Mouse (Mus musculus) neural tube, embryonic 13.5 days (tissue): ENCODE results near the gene Umodl1. TPM values are rescaled to one million over a fixed set of nuclear protein-coding genes. Genes with fewer than 3 reads are reported as not detected.

Experiments used
- ATAC-seq: fragments of 200-750 bp; cut with Nextera tagmentation; 2 replicates; pipeline ENCODE4 v1.8.0; 2017; ENCODE audit warnings: low read depth, mild to moderate bottlenecking, moderate TSS enrichment, moderate library complexity
- H3K27ac ChIP-seq: fragments of 300-500 bp; sonication (generic); replicated peaks from 2 replicates; pipeline ENCODE4 v1.5.1; 2015; ENCODE audit warnings: moderate library complexity, mild to moderate bottlenecking, inconsistent platforms
- H3K27me3 ChIP-seq: fragments of 300-500 bp; sonication (generic); 2 replicates; pipeline ENCODE4 v1.6.1; 2015; ENCODE audit warnings: mild to moderate bottlenecking, inconsistent platforms
- H3K36me3 ChIP-seq: fragments of 300-500 bp; sonication (generic); 2 replicates; pipeline ENCODE4 v1.6.1; 2015; ENCODE audit warnings: mild to moderate bottlenecking, inconsistent platforms
- H3K4me1 ChIP-seq: fragments of 300-500 bp; sonication (generic); replicated peaks from 2 replicates; pipeline ENCODE4 v1.6.1; 2015; ENCODE audit warnings: inconsistent platforms
- H3K4me2 ChIP-seq: fragments of 300-500 bp; sonication (generic); 2 replicates; pipeline ENCODE4 v1.6.1; 2015; ENCODE audit warnings: inconsistent platforms, mild to moderate bottlenecking, moderate library complexity
- H3K4me3 ChIP-seq: fragments of 300-500 bp; sonication (generic); 2 replicates; pipeline ENCODE4 v1.5.1; 2015; ENCODE audit warnings: mild to moderate bottlenecking, inconsistent platforms
- H3K9ac ChIP-seq: fragments of 300-500 bp; sonication (generic); 2 replicates; pipeline ENCODE4 v1.6.1; 2015; ENCODE audit warnings: moderate library complexity, mild to moderate bottlenecking, inconsistent platforms
- H3K9me3 ChIP-seq: fragments of 300-500 bp; sonication (generic); 2 replicates; pipeline ENCODE4 v1.6.1; 2016; ENCODE audit warnings: inconsistent platforms
- WGBS: fragments of 180-500 bp; shearing (Covaris S2); methylation state at CpG from one replicate; pipeline ENCODE4 v1.1.7; 2015; 5-methylcytosine and 5-hydroxymethylcytosine counted together
- microRNA-seq: library from miRNA; unstranded; fragments of <30 nt; microRNA quantifications from one replicate; pipeline ENCODE4, GENCODE M21; 2016
- polyA plus RNA-seq: library from polyadenylated mRNA; unstranded; fragments of >200 nt; fragmentation: Nextera tagmentation; extraction: Ambion mirVana; gene quantifications from 2 replicates; pipeline ENCODE4 v1.2.1, GENCODE M21; 2015

Gene Umodl1
- polyA plus RNA-seq, 1 experiment from 2014 or later: not detected

DNA sequence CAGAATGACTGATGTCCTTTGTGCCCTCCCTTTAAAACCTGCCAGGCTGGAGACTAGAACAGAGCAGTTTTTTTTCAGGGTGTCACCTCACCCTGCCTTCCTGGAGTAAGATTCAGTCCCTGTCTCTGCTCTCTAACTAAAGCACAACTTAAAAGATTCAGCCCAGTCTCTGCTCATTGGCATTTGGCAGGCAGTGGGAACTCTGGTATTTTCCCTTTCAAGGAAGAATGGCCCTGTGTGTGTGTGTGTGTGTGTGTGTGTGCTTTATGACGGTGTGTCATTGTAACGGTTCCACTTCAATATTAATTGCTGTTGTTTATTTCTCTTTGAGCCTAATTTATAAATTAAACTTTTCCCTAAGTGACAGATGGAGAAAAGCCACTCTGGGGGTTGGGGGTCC lies 88.3 kb downstream of the Umodl1 start:
- ATAC-seq: no peak
- WGBS: 44% methylated on average over 2 of the region's 2 CpGs

DNA sequence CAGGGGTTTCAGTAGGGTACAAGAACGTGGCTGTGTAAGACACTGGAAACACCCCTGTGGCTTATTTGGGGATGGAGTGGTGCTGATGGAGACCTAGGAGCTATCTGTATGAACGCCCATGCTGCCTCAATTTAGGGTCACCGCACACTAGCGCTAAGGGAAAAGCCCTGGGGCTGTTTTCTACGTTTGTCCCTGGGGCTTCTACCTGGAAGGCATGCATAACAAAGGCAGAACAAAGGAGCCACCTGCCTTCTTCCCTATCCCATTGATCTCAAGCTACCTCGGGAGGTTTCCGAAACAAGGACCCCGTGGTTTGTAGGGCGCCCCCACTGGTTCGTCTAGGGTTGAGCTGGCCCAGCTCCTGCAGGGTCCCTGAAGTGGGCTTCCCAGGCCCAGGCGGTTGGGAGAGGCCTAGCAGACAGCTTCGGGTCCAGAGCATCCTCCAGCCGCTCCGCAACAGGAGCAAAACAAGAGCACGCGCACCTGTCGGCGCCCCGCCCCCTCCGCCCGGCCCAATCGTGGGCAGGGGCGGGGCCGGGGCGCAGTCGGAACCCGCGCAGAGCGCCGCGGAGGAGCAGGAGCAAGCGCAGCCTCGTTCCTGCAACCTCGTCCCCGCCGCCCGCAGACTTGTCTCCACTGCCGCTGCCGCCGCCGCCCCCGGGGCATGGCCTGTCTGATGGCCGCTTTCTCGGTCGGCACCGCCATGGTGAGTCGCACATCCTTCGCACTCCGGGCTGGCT lies 102.9 kb downstream of the Umodl1 start, which contains the start of gene Abcg1:
Abcg1 (plus strand) TSS at position 525 of the 740 bp plus-strand sequence.
- Histone ChIP-seq H3K27ac (peak within 1 kb of the TSS; percentile 82), H3K4me3 (peak within 1 kb of the TSS; percentile 69), H3K27me3 (peaks cover 23% of the 10 kb centered on the region), H3K36me3 (no peaks in the 10 kb centered on the region), H3K9me3 (peaks cover 12% of the 10 kb centered on the region; the same call in 1 of the 2 replicates), H3K9ac (peak within 1 kb of the TSS; percentile 84), H3K4me2 (peak within 1 kb of the TSS; percentile 93), H3K4me1 (peaks cover 41% of the 10 kb centered on the region)
- peak; percentile 90 for ATAC-seq
- WGBS: 2% methylated on average over 47 of the region's 49 CpGs

More for the DNA sequence above, 88.3 kb downstream of the Umodl1 start:
- H3K27me3 ChIP-seq: no peaks in the 10 kb centered on the region
- no peak overlapping the region for H3K9ac ChIP-seq
- H3K4me2 ChIP-seq: no peak overlapping the region
- no peaks in the 10 kb centered on the region for H3K9me3 ChIP-seq
- H3K4me3 ChIP-seq: no peak overlapping the region
- H3K36me3 ChIP-seq: no peaks in the 10 kb centered on the region
- H3K27ac ChIP-seq: no peak overlapping the region
- H3K4me1 ChIP-seq: no peaks in the 10 kb centered on the region

DNA sequence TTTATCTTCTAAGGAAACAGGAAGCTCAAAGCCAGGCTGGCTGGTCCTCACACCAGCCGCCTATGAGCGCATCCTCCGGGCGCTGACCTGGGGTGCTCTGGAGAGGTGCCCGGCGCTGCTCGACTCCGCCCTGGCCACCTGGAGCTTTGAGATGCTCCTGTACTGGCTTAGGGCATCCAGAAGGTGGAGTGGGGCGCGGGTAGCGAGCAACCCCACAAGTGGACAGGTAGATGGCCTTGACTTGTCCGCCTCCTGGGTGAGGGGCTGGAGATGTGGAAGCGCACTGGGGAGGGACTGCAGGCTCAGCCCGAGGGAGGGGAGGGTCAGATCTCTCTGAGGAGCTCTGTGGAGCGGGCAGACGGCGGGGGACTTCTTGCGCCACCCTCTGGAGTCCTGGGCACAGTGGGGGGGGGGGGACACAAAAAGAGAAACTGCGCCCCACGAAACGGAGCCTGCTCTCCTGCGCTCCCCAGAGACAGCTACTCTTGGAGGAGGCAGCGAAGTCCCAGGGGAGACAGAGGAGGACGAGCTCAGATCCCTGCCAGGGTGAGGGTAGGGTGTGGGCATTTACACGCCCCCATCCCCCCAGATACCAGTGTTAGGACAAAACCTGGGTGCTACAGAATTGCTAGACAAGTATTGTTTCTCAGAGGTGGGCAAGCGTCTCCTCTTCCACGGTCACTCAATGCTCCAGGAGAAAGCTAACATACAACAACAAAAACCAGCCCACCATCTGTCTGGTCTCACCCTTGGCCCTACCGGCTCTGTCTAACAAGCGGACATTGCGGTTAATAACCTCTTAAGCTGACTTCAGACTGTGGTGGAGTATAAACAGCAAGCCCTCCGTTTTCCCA lies 103.7 kb downstream of the Umodl1 start:
- Histone ChIP-seq H3K4me2 (peak overlapping the region; percentile 93), H3K4me1 (peaks cover 41% of the 10 kb centered on the region), H3K36me3 (no peaks in the 10 kb centered on the region), H3K27me3 (peaks cover 23% of the 10 kb centered on the region), H3K27ac (peak overlapping the region; percentile 82), H3K9ac (peak overlapping the region; percentile 84), H3K4me3 (peak overlapping the region; percentile 69), H3K9me3 (peaks cover 8% of the 10 kb centered on the region; the same call in 1 of the 2 replicates)
- peak; percentile 45; the same call in 1 of the 2 replicates for ATAC-seq
- 1% methylated on average over 31 of the region's 31 CpGs for WGBS

DNA sequence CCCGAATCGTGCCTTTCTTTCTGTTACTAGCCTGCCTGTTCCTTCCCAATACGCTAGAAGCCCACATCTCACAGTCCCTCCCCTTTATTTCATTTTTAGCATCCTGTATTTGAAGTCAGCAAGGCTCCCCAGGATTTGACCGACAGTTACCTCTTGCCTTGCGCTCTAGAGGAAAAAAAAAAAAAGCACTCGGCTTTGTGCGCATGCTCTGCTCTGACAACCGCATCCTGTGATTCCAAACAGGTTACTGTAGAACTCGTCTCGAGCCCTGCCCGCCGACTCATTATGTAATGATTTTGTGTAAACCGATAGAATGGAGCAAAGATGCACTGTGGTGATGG lies 104.3 kb downstream of the Umodl1 start:
- H3K9me3 ChIP-seq: peaks cover 2% of the 10 kb centered on the region; the same call in 1 of the 2 replicates
- peak overlapping the region; percentile 93 for H3K4me2 ChIP-seq
- H3K4me3 ChIP-seq: peak overlapping the region; percentile 69
- WGBS: 2% methylated on average over 13 of the region's 13 CpGs
- peak overlapping the region; percentile 82 for H3K27ac ChIP-seq
- H3K36me3 ChIP-seq: no peaks in the 10 kb centered on the region
- peaks cover 23% of the 10 kb centered on the region for H3K27me3 ChIP-seq
- peak; percentile 21; the same call in 1 of the 2 replicates for ATAC-seq
- peak overlapping the region; percentile 84 for H3K9ac ChIP-seq
- H3K4me1 ChIP-seq: peaks cover 41% of the 10 kb centered on the region

DNA sequence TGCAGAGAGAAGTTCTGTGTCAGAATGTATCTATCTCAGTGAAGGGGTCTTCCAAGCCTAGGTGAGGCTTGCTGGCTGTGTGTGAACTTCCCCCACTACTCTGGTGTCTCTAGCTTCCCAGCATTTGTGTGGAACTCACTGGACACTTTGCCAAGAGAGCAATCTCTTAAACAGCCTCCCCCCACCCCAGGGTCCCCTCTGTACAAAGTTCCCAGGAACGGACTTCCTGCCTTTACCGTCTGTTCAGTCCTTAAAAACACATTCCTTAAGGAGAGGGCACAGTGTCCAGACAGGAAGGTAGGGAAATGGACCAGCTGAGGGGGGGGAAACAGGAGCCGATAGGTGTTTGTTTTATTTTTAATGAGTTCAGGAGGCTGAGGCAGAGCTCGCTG lies 105.8 kb downstream of the Umodl1 start:
- Histone ChIP-seq H3K27me3 (peaks cover 23% of the 10 kb centered on the region), H3K36me3 (peaks cover 6% of the 10 kb centered on the region), H3K4me1 (peaks cover 41% of the 10 kb centered on the region), H3K9ac (no peak overlapping the region), H3K27ac (no peak overlapping the region; the same call in 1 of the 2 replicates), H3K4me2 (peak overlapping the region; percentile 93; the same call in 1 of the 2 replicates), H3K9me3 (no peaks in the 10 kb centered on the region), H3K4me3 (no peak overlapping the region)
- no peak for ATAC-seq
- WGBS: 71% methylated on average over 4 of the region's 4 CpGs

Small RNAs within 50 kb of the gene (microRNA-seq; reads per million reads assigned to microRNA genes)
- not detected for gene Gm24026

Other genes with a start within 250 kb of the Umodl1 start
- gene Glp1r, start 52.8 kb upstream of the Umodl1 start, polyA plus RNA-seq: 0.43 and 0.53 TPM in 2 replicates
- 16.5 and 16.7 TPM in 2 replicates for gene Abcg1, start 103.0 kb downstream of the Umodl1 start, polyA plus RNA-seq
- 2.8 and 3.0 TPM in 2 replicates for gene Tff3, start 175.0 kb downstream of the Umodl1 start, polyA plus RNA-seq
- not detected in 2 replicates for gene Tff2, start 189.6 kb downstream of the Umodl1 start, polyA plus RNA-seq
- gene Tff1, start 210.6 kb downstream of the Umodl1 start, polyA plus RNA-seq: not detected in 2 replicates
- gene Tmprss3, start 244.3 kb downstream of the Umodl1 start, polyA plus RNA-seq: not detected in 2 replicates